Mouse (Mus musculus) lung, postnatal 0 days (tissue): ENCODE measurements around the gene Plin5.

Experiments used
- CTCF ChIP-seq: IDR thresholded peaks from 2 replicates; pipeline ENCODE4 v1.5.1; 2016; ENCODE audit warnings: antibody characterized with exemption, mild to moderate bottlenecking
- EP300 ChIP-seq: IDR thresholded peaks from 2 replicates; pipeline ENCODE4 v1.6.1; 2016; ENCODE audit warnings: antibody characterized with exemption, mild to moderate bottlenecking, control low read depth

GRCm38 (mm10) chr17:56119981-56120880 lies 2.8 kb upstream of the Plin5 start:
- TF ChIP-seq EP300 (no peak), CTCF (no peak)
